Mouse (Mus musculus) olfactory bulb, adult 2 months (tissue): Measurements from ENCODE around the gene Ifih1.

Source experiments
- CTCF ChIP-seq: fragments of 200-500 bp; IDR thresholded peaks from 2 replicates; pipeline ENCODE4 v1.5.1; 2012; ENCODE audit warnings: low read depth, mild to moderate bottlenecking, low read length, moderate library complexity; ENCODE audit not compliant: insufficient read depth
- POLR2A ChIP-seq: fragments of 200-500 bp; IDR thresholded peaks from 2 replicates; pipeline ENCODE4 v1.6.1; 2012; ENCODE audit warnings: mild to moderate bottlenecking, low read depth, low read length, moderate library complexity; ENCODE audit not compliant: insufficient read depth

- no peak for TF ChIP-seq CTCF
- TF ChIP-seq POLR2A = no peak
Measured at GRCm38 (mm10) chr2:62651890-62652289, 5.8 kb upstream of the Ifih1 start.
